Mouse (Mus musculus) cerebellum, postnatal 36 days (tissue): Measurements from ENCODE around the gene Eid1.

Experiments
- DNase-seq, 2 experiments: peaks; one replicate each; pipeline ENCODE4 v3.0.0; 2021 to 2022; ENCODE audit warnings: mixed read lengths in 2 of 2

The Eid1 gene

GRCm38 (mm10) chr2:125670846-125671245, 2.0 kb upstream of the Eid1 start:
- DNase-seq: no peak

GRCm38 (mm10) chr2:125672568-125672956, 333 bp upstream of the Eid1 start:
- no peak for DNase-seq

- DNase-seq: no peak
Observed at GRCm38 (mm10) chr2:125681811-125682210, 8.9 kb downstream of the Eid1 start.

GRCm38 (mm10) chr2:125683895-125684294, 11.0 kb downstream of the Eid1 start:
- DNase-seq: no peak

- DNase-seq: no peak
Observed at GRCm38 (mm10) chr2:125684559-125685440, 11.9 kb downstream of the Eid1 start.

- no peak for DNase-seq
Observed at GRCm38 (mm10) chr2:125685441-125686150, 12.7 kb downstream of the Eid1 start.

GRCm38 (mm10) chr2:125692010-125692409, 19.1 kb downstream of the Eid1 start:
- no peak for DNase-seq

- DNase-seq: no peak
Observed at GRCm38 (mm10) chr2:125694798-125695197, 21.9 kb downstream of the Eid1 start.

GRCm38 (mm10) chr2:125696219-125696618, 23.3 kb downstream of the Eid1 start:
- no peak for DNase-seq

- no peak for DNase-seq
Observed at GRCm38 (mm10) chr2:125701606-125702005, 28.7 kb downstream of the Eid1 start.

GRCm38 (mm10) chr2:125702851-125703250, 30.0 kb downstream of the Eid1 start:
- DNase-seq: no peak

GRCm38 (mm10) chr2:125704907-125705631, 32.2 kb downstream of the Eid1 start:
- no peak for DNase-seq

- DNase-seq: no peak
Observed at GRCm38 (mm10) chr2:125706510-125706921, 33.6 kb downstream of the Eid1 start.

- DNase-seq: no peak
Observed at GRCm38 (mm10) chr2:125716599-125716998, 43.7 kb downstream of the Eid1 start.

- peak in 1 of 2 experiments; percentile 31 for DNase-seq
Observed at GRCm38 (mm10) chr2:125723086-125723407, 50.2 kb downstream of the Eid1 start.

GRCm38 (mm10) chr2:125723408-125724085, 50.7 kb downstream of the Eid1 start:
- DNase-seq: peak; percentile 58 to 65

- peak; percentile 34 to 35 for DNase-seq
Observed at GRCm38 (mm10) chr2:125724086-125724430, 51.2 kb downstream of the Eid1 start, which contains the start of gene Shc4. Gene Shc4 (minus strand): TSS chr2:125724148.
